Mouse (Mus musculus) midbrain, embryonic 12.5 days (tissue): Measurements from ENCODE around the gene Actr1b. TPM values are rescaled to one million over a fixed set of nuclear protein-coding genes. Genes with fewer than 3 reads are reported as not detected.

ENCODE experiments used
- ATAC-seq: fragments of 200-750 bp; cut with Nextera tagmentation; 2 replicates; pipeline ENCODE4 v1.8.0; 2017; ENCODE audit warnings: low read depth, moderate TSS enrichment, moderate library complexity; ENCODE audit not compliant: low FRiP score
- H3K27ac ChIP-seq: fragments of 300-500 bp; sonication (generic); replicated peaks from 2 replicates; pipeline ENCODE4 v1.5.1; 2016; ENCODE audit warnings: mild to moderate bottlenecking
- H3K27me3 ChIP-seq: fragments of 300-500 bp; sonication (generic); 2 replicates; pipeline ENCODE4 v1.6.1; 2016; ENCODE audit warnings: mild to moderate bottlenecking
- H3K36me3 ChIP-seq: fragments of 300-500 bp; sonication (generic); 2 replicates; pipeline ENCODE4 v1.6.1; 2016
- H3K4me1 ChIP-seq: fragments of 300-500 bp; sonication (generic); 2 replicates; pipeline ENCODE4 v1.6.1; 2016
- H3K4me2 ChIP-seq: fragments of 300-500 bp; sonication (generic); replicated peaks from 2 replicates; pipeline ENCODE4 v1.6.1; 2016; ENCODE audit warnings: mild to moderate bottlenecking, moderate library complexity
- H3K4me3 ChIP-seq: fragments of 300-500 bp; sonication (generic); 2 replicates; pipeline ENCODE4 v1.5.1; 2016; ENCODE audit warnings: mild to moderate bottlenecking
- H3K9ac ChIP-seq: fragments of 300-500 bp; sonication (generic); replicated peaks from 2 replicates; pipeline ENCODE4 v1.6.1; 2016; ENCODE audit warnings: mild to moderate bottlenecking, moderate library complexity
- H3K9me3 ChIP-seq: fragments of 300-500 bp; sonication (generic); 2 replicates; pipeline ENCODE4 v1.6.1; 2016; ENCODE audit warnings: mild to moderate bottlenecking
- WGBS: fragments of 180-500 bp; shearing (Covaris S2); methylation state at CpG from one replicate; pipeline ENCODE4 v1.1.7; 2016; 5-methylcytosine and 5-hydroxymethylcytosine counted together
- polyA plus RNA-seq: library from polyadenylated mRNA; unstranded; fragments of >200 nt; fragmentation: Nextera tagmentation; extraction: Ambion mirVana; gene quantifications from 2 replicates; pipeline ENCODE4 v1.2.1, GENCODE M21; 2016

Gene Actr1b
- 109 and 118 TPM in 2 replicates for polyA plus RNA-seq

DNA sequence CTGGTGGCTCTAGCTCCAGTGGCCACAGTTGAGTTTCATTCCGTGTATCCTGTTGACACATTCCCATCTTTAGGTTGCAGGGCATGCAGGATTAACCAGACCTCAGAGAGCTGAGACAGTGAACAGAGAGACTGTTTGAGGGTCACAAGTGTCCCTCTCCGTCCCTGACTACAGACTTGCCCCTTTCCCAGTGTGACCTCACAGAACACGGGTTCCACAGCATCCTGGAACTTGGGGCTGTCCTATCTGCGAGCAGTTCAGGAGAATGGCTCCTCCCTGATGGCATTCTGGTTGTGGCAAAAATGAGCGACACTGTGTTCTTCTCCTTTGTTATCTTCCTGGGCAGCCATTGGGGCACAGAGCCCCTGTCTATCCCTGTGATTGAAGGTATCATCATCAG is at the start of gene Actr1b:
Gene Actr1b, minus strand, starts transcription at position 112 of the 400 bp plus-strand sequence.
- WGBS: 79% methylated on average over 5 of the region's 5 CpGs
- H3K27me3 ChIP-seq: 0 out of 2 replicates have a peak, but pooled peaks cover 3% of the 10 kb centered on the region

DNA sequence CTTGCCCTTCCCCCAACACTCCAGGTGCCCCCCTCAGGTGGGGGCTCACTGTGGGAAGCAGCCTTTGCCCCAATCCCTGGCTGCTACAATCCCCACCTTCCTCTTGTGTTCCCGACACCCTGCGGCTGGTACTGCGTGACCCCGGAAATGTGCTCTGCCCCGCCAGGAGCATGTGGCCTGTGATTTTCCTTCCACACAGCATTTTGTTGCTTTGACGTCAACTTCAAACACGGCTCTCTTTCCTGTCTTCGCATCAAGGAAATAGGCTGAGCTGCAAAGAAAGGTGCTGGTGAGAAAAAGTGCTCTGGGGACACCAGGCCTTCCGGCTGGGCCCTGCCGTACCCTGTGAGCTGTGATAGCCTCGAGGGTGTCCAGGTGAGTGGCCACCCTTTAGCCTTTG is 47.3 kb upstream of the Actr1b start, which contains the start of gene Zap70:
Gene Zap70, plus strand, starts transcription at position 231 of the 400 bp plus-strand sequence.
- Histone ChIP-seq H3K4me3 (no peak within 1 kb of the TSS), H3K27me3 (no peaks in the 10 kb centered on the region), H3K9ac (no peak within 1 kb of the TSS), H3K36me3 (no peaks in the 10 kb centered on the region), H3K4me2 (no peak within 1 kb of the TSS), H3K9me3 (no peaks in the 10 kb centered on the region), H3K4me1 (no peaks in the 10 kb centered on the region), H3K27ac (no peak within 1 kb of the TSS)
- no peak for ATAC-seq
- 91% methylated on average over 11 of the region's 11 CpGs for WGBS

More for the DNA sequence above, at the start of gene Actr1b:
- ATAC-seq: no peak
- Histone ChIP-seq H3K4me3 (no peak within 1 kb of the TSS), H3K9me3 (no peaks in the 10 kb centered on the region), H3K27ac (no peak within 1 kb of the TSS), H3K4me2 (no peak within 1 kb of the TSS), H3K9ac (no peak within 1 kb of the TSS), H3K36me3 (no peaks in the 10 kb centered on the region), H3K4me1 (no peaks in the 10 kb centered on the region)

DNA sequence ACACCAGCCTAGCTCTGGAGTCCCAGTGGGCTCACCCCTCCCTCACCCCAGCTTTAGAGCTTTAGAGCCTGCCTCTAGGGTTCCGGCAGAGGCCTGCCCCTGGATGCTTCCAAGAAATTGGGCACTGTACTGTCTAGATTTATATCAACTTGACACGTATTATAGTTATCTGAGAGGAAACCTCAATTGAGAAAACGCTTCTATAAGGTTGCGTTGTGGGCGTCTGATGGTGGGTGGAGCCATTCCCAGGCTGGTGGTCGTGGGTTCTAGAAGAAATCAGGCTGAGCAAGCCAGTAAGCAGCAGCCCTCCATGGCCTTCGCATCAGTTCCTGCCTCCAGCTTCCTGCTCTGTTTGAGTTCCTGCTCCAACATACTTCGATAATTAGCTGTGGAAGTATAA is 46.8 kb upstream of the Actr1b start:
- Histone ChIP-seq H3K27me3 (no peaks in the 10 kb centered on the region), H3K4me2 (no peak overlapping the region), H3K9me3 (no peaks in the 10 kb centered on the region), H3K4me3 (no peak overlapping the region), H3K4me1 (no peaks in the 10 kb centered on the region), H3K9ac (no peak overlapping the region), H3K27ac (no peak overlapping the region), H3K36me3 (no peaks in the 10 kb centered on the region)
- 87% methylated on average over 8 of the region's 8 CpGs for WGBS
- ATAC-seq: no peak

DNA sequence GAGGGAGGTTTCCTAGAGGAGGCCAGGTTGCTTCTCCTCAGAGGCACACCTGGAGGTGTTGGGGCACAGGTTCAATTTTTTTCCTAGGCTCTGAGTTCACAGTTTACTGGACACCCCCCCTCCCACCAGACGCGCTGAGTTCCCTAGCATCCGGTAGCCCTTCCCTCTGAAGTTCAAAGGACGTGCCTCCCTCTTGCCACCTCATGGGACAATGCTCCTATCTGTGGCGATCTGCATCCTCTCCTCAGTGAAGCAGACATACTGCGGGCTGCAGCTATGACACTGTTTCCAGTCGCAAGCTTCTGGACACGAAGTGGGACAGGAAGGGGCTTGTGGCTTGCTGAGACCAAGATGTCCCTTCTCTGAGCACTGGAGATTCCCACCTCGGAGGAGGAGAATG is 46.2 kb upstream of the Actr1b start:
- H3K9ac ChIP-seq: no peak overlapping the region
- no peaks in the 10 kb centered on the region for H3K27me3 ChIP-seq
- 89% methylated on average over 9 of the region's 9 CpGs for WGBS
- H3K9me3 ChIP-seq: no peaks in the 10 kb centered on the region
- no peak overlapping the region for H3K4me2 ChIP-seq
- H3K36me3 ChIP-seq: no peaks in the 10 kb centered on the region
- no peak overlapping the region for H3K4me3 ChIP-seq
- H3K4me1 ChIP-seq: no peaks in the 10 kb centered on the region
- H3K27ac ChIP-seq: no peak overlapping the region
- no peak for ATAC-seq

DNA sequence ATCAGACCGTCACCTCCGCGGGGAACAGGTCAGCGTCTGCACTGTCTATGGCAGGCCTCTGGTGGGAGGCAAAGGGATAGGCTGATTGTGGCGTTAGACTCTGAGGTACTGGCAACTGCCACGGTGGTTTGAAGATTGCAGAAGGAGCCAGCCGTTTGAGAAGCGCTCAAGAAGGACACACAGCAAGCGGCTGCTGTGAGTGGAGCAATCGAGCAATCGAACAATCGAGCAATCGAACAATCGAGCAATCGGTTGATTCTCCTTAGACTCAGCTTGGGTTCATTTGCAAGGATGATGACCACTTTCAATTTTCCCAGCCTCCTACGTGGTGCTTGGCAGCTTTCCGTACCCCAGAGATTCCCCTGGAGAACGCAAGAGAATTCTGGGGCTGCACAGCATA is 44.9 kb upstream of the Actr1b start:
- WGBS: 90% methylated on average over 18 of the region's 18 CpGs
- Histone ChIP-seq H3K27ac (no peak overlapping the region), H3K36me3 (no peaks in the 10 kb centered on the region), H3K27me3 (no peaks in the 10 kb centered on the region), H3K9ac (no peak overlapping the region), H3K4me2 (no peak overlapping the region), H3K4me3 (no peak overlapping the region), H3K9me3 (no peaks in the 10 kb centered on the region), H3K4me1 (no peaks in the 10 kb centered on the region)
- ATAC-seq: no peak

DNA sequence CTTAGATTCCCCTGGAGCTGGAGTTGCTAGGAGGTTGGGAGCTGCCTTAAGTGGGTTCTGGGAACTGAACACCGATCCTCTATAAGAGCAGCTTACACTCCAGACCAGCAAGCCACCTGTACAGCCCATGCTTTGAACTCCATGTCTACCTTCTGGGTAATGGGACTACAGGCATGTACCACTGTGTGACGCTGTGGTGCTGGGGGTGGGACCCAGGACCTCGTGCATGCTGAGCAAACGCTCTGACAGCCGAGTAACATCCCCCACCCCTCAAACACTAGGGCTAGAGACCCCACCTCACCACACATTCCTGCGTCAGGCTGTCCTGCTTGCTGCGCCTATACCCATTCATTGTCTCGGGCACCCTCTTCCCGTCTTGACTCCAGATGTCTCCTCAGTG is 44.3 kb upstream of the Actr1b start:
- Histone ChIP-seq H3K27ac (no peak overlapping the region), H3K4me1 (no peaks in the 10 kb centered on the region), H3K27me3 (no peaks in the 10 kb centered on the region), H3K4me3 (no peak overlapping the region), H3K9me3 (no peaks in the 10 kb centered on the region), H3K36me3 (no peaks in the 10 kb centered on the region), H3K4me2 (no peak overlapping the region), H3K9ac (no peak overlapping the region)
- ATAC-seq: no peak
- WGBS: 86% methylated on average over 9 of the region's 9 CpGs

DNA sequence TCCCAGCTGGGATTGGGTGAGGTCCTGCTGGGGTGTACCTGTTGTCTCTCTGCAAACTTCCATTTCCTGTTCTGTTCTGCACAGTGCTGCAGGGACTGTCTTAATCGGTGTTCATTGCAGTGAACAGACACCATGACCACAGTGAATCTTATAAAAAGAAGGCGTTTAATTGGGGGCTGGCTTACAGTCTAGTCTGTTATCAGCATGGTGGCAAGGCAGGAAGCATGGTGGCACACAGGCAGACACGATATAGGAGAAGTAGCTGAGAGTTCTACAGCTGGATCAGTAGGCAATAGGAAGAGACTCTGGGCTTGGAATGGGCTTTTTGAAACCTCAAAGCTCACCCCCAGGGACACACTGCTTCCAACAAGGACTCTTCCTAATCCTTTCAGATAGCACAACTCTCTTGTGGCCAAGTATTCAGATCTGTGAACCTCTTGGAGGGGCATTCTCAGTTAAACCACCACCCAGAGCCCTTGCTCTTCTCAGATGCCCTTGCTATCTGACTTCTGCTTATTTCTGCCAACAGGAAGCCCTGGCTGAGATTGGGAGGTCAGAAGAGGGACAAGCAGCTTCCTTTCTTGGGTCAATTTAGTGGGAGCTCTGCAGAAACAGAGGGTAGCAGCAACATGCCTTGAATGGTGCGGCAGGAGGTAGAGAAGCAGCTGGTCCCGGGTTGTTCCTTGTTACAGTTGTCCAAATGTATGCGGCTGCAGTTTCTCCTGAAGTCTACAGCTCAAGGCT is 39.9 kb upstream of the Actr1b start:
- no peaks in the 10 kb centered on the region for H3K36me3 ChIP-seq
- WGBS: 83% methylated on average over 6 of the region's 6 CpGs
- no peaks in the 10 kb centered on the region for H3K27me3 ChIP-seq

DNA sequence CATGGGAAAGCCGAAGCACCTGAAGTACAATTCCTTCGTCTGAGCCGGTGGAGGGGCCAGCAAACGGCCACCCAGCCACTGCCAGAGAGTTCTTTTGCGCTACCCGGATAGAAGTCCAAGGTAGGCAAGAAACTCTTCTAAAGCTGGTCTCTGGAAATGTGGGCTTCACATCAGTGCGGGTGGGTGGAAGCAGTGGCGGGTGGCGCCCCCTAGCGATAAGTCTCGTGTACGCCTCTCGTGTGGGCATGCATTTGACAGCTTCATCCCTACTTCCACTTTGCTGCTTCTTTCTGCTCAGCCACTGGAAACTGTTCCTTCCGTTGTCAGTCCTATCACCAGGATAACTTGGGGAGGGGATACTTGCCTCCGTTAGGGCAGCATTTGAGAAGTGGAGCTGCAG is 32.2 kb upstream of the Actr1b start:
- H3K4me3 ChIP-seq: no peak overlapping the region
- H3K36me3 ChIP-seq: no peaks in the 10 kb centered on the region
- H3K27me3 ChIP-seq: no peaks in the 10 kb centered on the region
- H3K9ac ChIP-seq: no peak overlapping the region
- no peak overlapping the region for H3K27ac ChIP-seq
- no peak for ATAC-seq
- H3K4me1 ChIP-seq: peaks cover 9% of the 10 kb centered on the region
- no peaks in the 10 kb centered on the region for H3K9me3 ChIP-seq
- 45% methylated on average over 15 of the region's 15 CpGs for WGBS
- no peak overlapping the region for H3K4me2 ChIP-seq

More for the DNA sequence above, 39.9 kb upstream of the Actr1b start:
- Histone ChIP-seq H3K4me1 (no peaks in the 10 kb centered on the region), H3K9me3 (no peaks in the 10 kb centered on the region), H3K27ac (no peak overlapping the region), H3K4me2 (no peak overlapping the region), H3K9ac (no peak overlapping the region), H3K4me3 (no peak overlapping the region)
- ATAC-seq: no peak

DNA sequence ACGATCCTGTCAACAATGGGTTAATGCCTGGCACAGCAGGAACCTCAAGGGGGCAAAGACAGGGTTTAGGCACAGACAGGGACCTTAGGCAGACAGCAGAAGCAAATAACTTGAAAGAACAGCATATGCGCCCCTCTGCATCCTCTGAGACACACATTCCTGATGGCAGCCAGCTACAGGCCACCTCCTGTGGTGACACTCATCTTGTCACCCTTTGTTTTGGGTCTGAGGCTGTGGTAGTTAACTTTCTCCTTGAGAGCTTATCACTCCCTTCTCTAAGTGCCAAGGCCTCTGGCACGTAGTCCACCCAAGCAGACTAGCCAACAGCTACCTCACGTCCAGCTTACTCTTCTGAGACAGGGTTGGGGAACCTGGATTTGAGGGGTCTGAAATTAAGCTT is 31.4 kb upstream of the Actr1b start:
- ATAC-seq: no peak
- 28% methylated on average over 4 of the region's 4 CpGs for WGBS
- H3K4me1 ChIP-seq: peaks cover 9% of the 10 kb centered on the region
- H3K36me3 ChIP-seq: no peaks in the 10 kb centered on the region
- H3K27me3 ChIP-seq: 0 out of 2 replicates have a peak, but pooled peaks cover 5% of the 10 kb centered on the region
- no peak overlapping the region for H3K4me3 ChIP-seq
- no peaks in the 10 kb centered on the region for H3K9me3 ChIP-seq
- no peak overlapping the region for H3K4me2 ChIP-seq
- H3K27ac ChIP-seq: no peak overlapping the region
- H3K9ac ChIP-seq: no peak overlapping the region

DNA sequence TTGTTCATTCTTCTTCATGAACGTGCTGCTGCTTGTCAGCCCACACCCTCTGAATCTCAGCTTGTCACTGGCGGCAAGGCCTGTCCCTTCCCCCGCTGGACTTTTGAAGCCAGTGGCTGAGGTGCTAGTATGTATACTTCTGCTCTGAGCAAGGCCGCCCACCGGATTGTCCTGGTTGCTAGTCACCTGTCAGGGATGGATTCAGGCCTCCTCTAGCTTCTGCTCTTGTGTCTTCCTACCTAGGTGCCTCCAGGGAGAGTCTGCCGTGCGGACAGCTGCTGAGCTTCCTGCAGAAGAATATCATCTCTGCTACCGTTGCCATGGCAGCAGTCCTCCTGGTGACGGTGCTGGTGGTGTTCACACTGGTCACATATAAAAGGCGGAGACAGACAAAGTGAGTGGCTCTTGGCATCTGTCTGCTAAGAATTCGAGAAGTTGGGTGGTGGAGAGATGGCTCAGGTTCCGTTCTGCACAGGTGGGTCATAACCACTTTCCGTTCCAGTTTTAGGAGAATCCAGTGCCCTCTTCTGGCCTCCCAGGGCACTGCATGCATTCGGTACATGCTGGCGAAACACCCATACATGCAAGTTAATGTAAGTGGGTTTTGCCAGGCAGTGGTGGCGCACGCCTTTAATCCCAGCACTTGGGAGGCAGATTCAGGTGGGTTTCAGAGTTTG is 30.2 kb upstream of the Actr1b start:
- H3K9ac ChIP-seq: no peak overlapping the region
- H3K4me1 ChIP-seq: peaks cover 9% of the 10 kb centered on the region
- WGBS: 25% methylated on average over 17 of the region's 17 CpGs
- H3K27ac ChIP-seq: no peak overlapping the region
- no peaks in the 10 kb centered on the region for H3K36me3 ChIP-seq
- 0 out of 2 replicates have a peak, but pooled peaks cover 5% of the 10 kb centered on the region for H3K27me3 ChIP-seq
- peak; percentile 78 for ATAC-seq
- H3K9me3 ChIP-seq: no peaks in the 10 kb centered on the region
- peak overlapping the region; percentile 32 for H3K4me3 ChIP-seq
- peak overlapping the region; percentile 45 for H3K4me2 ChIP-seq

DNA sequence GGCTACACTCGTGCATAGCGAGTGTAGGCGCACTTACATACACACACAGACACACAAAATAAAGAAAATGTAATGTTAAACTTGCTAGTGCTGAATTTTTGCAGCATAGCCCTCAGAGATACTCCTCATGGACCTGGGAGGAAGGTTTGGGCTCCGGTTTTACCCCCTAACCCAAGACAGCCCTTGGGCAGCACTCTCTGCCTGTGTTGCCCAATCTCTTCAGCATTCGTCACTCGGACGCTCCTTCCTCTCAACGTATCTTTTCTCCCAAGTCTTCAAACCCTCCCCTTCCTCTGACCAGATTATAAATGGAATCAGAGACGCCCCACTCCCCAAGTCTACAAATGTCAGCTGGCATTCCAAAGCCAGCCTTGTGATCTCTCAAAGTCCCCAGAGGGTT is 28.8 kb upstream of the Actr1b start:
- Histone ChIP-seq H3K4me3 (no peak overlapping the region), H3K36me3 (no peaks in the 10 kb centered on the region), H3K9me3 (no peaks in the 10 kb centered on the region), H3K9ac (no peak overlapping the region), H3K27ac (no peak overlapping the region), H3K4me1 (peaks cover 9% of the 10 kb centered on the region), H3K27me3 (0 out of 2 replicates have a peak, but pooled peaks cover 5% of the 10 kb centered on the region), H3K4me2 (no peak overlapping the region)
- WGBS: 84% methylated on average over 9 of the region's 9 CpGs
- ATAC-seq: no peak

DNA sequence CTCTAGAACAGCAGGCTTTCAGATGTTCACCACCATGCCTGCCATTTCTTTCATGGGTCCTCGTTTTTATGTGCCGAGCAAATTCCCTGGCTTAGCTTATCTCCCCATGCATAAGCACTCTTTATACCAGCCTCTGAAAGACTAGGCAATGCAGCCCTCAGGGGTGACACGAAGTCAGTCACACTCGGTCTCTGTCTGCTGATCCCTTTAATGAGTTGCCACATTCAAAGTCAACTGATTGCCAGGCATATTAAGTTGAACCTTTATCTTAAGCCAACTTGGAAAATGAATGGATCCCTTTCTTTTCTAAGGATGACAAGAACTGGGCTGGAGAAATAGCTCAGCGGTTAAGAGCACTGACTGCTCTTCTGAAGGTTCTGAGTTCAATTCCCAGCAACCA is 25.0 kb upstream of the Actr1b start:
- peaks cover 5% of the 10 kb centered on the region for H3K4me1 ChIP-seq
- no peak overlapping the region for H3K9ac ChIP-seq
- no peak for ATAC-seq
- WGBS: 75% methylated on average over 5 of the region's 5 CpGs
- no peaks in the 10 kb centered on the region for H3K36me3 ChIP-seq
- H3K27ac ChIP-seq: no peak overlapping the region
- H3K27me3 ChIP-seq: 0 out of 2 replicates have a peak, but pooled peaks cover 5% of the 10 kb centered on the region
- H3K9me3 ChIP-seq: no peaks in the 10 kb centered on the region
- H3K4me2 ChIP-seq: no peak overlapping the region
- no peak overlapping the region for H3K4me3 ChIP-seq
